8 mouse cellular contexts compared by ENCODE assay signal in genomic region chr5:114775056-114775979, GRCm38 (mm10). TPM values are rescaled to one million over a fixed set of nuclear protein-coding genes. Genes with fewer than 3 reads are reported as not detected.
DNase-seq lines count a peak whose midpoint lies in the region; ATAC-seq and TF ChIP-seq lines count a peak whose summit lies in the region.

Git2 (minus strand) TSS chr5:114775517.

- TF ChIP-seq CTCF in C2C12 (IDR thresholded peaks at IDR 0.05; ENCODE audit: control insufficient read depth, insufficient read depth, insufficient read length): no peak
- no peak for TF ChIP-seq CTCF in brain, embryonic 14.5 days (IDR thresholded peaks at IDR 0.05; ENCODE audit: borderline replicate concordance, extremely low read depth, insufficient read depth, insufficient read length)
- no peak; the same call in 1 of the 2 replicates for TF ChIP-seq CTCF in hindbrain, postnatal 0 days (IDR thresholded peaks at IDR 0.05; ENCODE audit: low read depth)

- no peaks in the 10 kb centered on the region for H3K9me3 ChIP-seq in hindbrain, postnatal 0 days (ENCODE audit: low read length)
- no peaks in the 10 kb centered on the region for H3K9me3 ChIP-seq in limb, embryonic 14.5 days (ENCODE audit: control insufficient read depth, low read length)

- H3K4me1 ChIP-seq in hindbrain, postnatal 0 days (ENCODE audit: insufficient read depth, low read length): peaks cover 19% of the 10 kb centered on the region
- peaks cover 6% of the 10 kb centered on the region; the same call in 1 of the 2 replicates for H3K4me1 ChIP-seq in limb, embryonic 14.5 days (ENCODE audit: control insufficient read depth, insufficient read depth, low read length)

- H3K79me2 ChIP-seq in C2C12 (ENCODE audit: control insufficient read depth, insufficient read depth): peaks cover 79% of the 10 kb centered on the region

- H3K4me2 ChIP-seq in hindbrain, postnatal 0 days (ENCODE audit: low read depth, low read length): peak within 1 kb of the TSS; percentile 75
- H3K4me2 ChIP-seq in limb, embryonic 14.5 days (replicated peaks; ENCODE audit: low read depth, low read length, severe bottlenecking): peak within 1 kb of the TSS; percentile 95

- peak within 1 kb of the TSS; percentile 89 for H3K4me3 ChIP-seq in C2C12 (ENCODE audit: insufficient read depth, poor library complexity, severe bottlenecking)
- peak within 1 kb of the TSS; percentile 99 for H3K4me3 ChIP-seq in hindbrain, postnatal 0 days (ENCODE audit: low read length)
- peak within 1 kb of the TSS; percentile 98 for H3K4me3 ChIP-seq in limb, embryonic 14.5 days (replicated peaks; ENCODE audit: low read length)

- ATAC-seq in hindbrain, postnatal 0 days: no peak
- no peak for ATAC-seq in limb, embryonic 14.5 days (ENCODE audit: low FRiP score, low read depth)

- under 1% methylated on average over 49 of the region's 63 CpGs for WGBS in hindbrain, postnatal 0 days
- WGBS in limb, embryonic 14.5 days: under 1% methylated on average over 44 of the region's 63 CpGs

- H3K36me3 ChIP-seq in C2C12 (ENCODE audit: control insufficient read depth, insufficient read depth): no peaks in the 10 kb centered on the region
- no peaks in the 10 kb centered on the region for H3K36me3 ChIP-seq in hindbrain, postnatal 0 days (ENCODE audit: insufficient read depth, low read length)
- H3K36me3 ChIP-seq in limb, embryonic 14.5 days (ENCODE audit: control insufficient read depth, insufficient read depth, low read length): no peaks in the 10 kb centered on the region

- H3K27ac ChIP-seq in hindbrain, postnatal 0 days: peak within 1 kb of the TSS; percentile 99
- peak within 1 kb of the TSS; percentile 96 for H3K27ac ChIP-seq in limb, embryonic 14.5 days (replicated peaks; ENCODE audit: low read depth, low read length)

- peak; percentile 39 for DNase-seq in 3134 (ENCODE audit: extremely low read depth, insufficient read length, low spot score)
- DNase-seq in brain, embryonic 14.5 days (ENCODE audit: low read depth): peak; percentile 57
- no peak for DNase-seq in gastrocnemius, postnatal 25 days
- peak; percentile 57 for DNase-seq in hindbrain, postnatal 0 days (ENCODE audit: low spot score)
- DNase-seq in limb, embryonic 14.5 days (ENCODE audit: low spot score): peak; percentile 14
- DNase-seq in neural tube, embryonic 10.5 days (ENCODE audit: extremely low spot score, low spot score): peak; percentile 67
- DNase-seq in ovary, postnatal 14 days (ENCODE audit: low spot score): no peak

- TF ChIP-seq POLR2A in brain, embryonic 14.5 days (IDR thresholded peaks at IDR 0.05; ENCODE audit: borderline replicate concordance, extremely low read depth, insufficient read depth, insufficient read length, poor library complexity, severe bottlenecking): no peak
- TF ChIP-seq POLR2A in limb, embryonic 14.5 days (IDR thresholded peaks at IDR 0.05; ENCODE audit: borderline replicate concordance, extremely low read depth, insufficient read depth, insufficient read length): no peak

- H3K27me3 ChIP-seq in C2C12 (ENCODE audit: control insufficient read depth, insufficient read depth, insufficient read length): no peaks in the 10 kb centered on the region
- H3K27me3 ChIP-seq in hindbrain, postnatal 0 days (ENCODE audit: insufficient read depth, low read length): no peaks in the 10 kb centered on the region
- no peaks in the 10 kb centered on the region for H3K27me3 ChIP-seq in limb, embryonic 14.5 days (ENCODE audit: control insufficient read depth, insufficient read depth, low read length)

- peak within 1 kb of the TSS; percentile 92 for H3ac ChIP-seq in C2C12 (ENCODE audit: control insufficient read depth, insufficient read length, low read depth)

- peak within 1 kb of the TSS; percentile 98 for H3K9ac ChIP-seq in hindbrain, postnatal 0 days (replicated peaks; ENCODE audit: low read length)
- peak within 1 kb of the TSS; percentile 95 for H3K9ac ChIP-seq in limb, embryonic 14.5 days (ENCODE audit: low read depth, low read length, severe bottlenecking)

- peaks cover 37% of the 10 kb centered on the region for H3K79me3 ChIP-seq in C2C12 (ENCODE audit: low read depth)

TF ChIP-seq in C2C12, 6 proteins besides CTCF, POLR2A, EP300 and RAD21:
- TF ChIP-seq USF1 (IDR thresholded peaks at IDR 0.05; ENCODE audit: low read depth) (no peak), CEBPB (IDR thresholded peaks at IDR 0.05; ENCODE audit: low read depth) (peak; percentile 15), MYOD1 (IDR thresholded peaks at IDR 0.05; ENCODE audit: control insufficient read depth, insufficient read length, low read depth) (no peak), MYOG (IDR thresholded peaks at IDR 0.05; ENCODE audit: control insufficient read depth, extremely low read depth, insufficient read length) (no peak)

RNA-seq across cellular contexts. Expression of gene Git2, which starts in this region (rescaled TPM):
- polyA plus RNA-seq in C2C12 (2012; fragmentation: generic; extraction: Trizol): 19.5 TPM
- 48.6 and 57.5 TPM in 2 replicates for polyA plus RNA-seq in brain, embryonic 14.5 days (2012; rRNA removed)
- 10 to 100 TPM; 16.1 to 21.7 TPM for total RNA-seq in gastrocnemius, postnatal 25 days (2021)
- total RNA-seq in hindbrain, postnatal 0 days (2014; rRNA removed): 41.2 and 43.5 TPM in 2 replicates
- polyA plus RNA-seq in hindbrain, postnatal 0 days (2015; fragmentation: Nextera tagmentation; extraction: Ambion mirVana): 34.4 and 36.4 TPM in 2 replicates
- 64.2 and 66.4 TPM in 2 replicates for polyA plus RNA-seq in limb, embryonic 14.5 days (2012; rRNA removed)
- polyA plus RNA-seq in limb, embryonic 14.5 days (2014; fragmentation: Nextera tagmentation; extraction: Ambion mirVana): 41.6 and 44.3 TPM in 2 replicates

Comparison
In these comparisons a context has a peak if more than half of its experiments do, and no peak if none do; other contexts are left out.
1. DNase-seq: peak in 3134 (single experiment), brain, embryonic 14.5 days (single experiment), hindbrain, postnatal 0 days (single experiment), limb, embryonic 14.5 days (single experiment) and neural tube, embryonic 10.5 days (single experiment); none in gastrocnemius, postnatal 25 days (single experiment) and ovary, postnatal 14 days (single experiment).
2. Peak in every context shown above with its lines, with median percentiles within 50 percentile points of each other: H3K4me3 ChIP-seq.